Mouse (Mus musculus) liver, embryonic 14.5 days (tissue): ENCODE data around the gene Kmt5a. TPM values are rescaled to one million over a fixed set of nuclear protein-coding genes. Genes with fewer than 3 reads are reported as not detected.

Source experiments
- ATAC-seq: fragments of 200-750 bp; cut with Nextera tagmentation; 2 replicates; pipeline ENCODE4 v1.8.0; 2017; ENCODE audit warnings: moderate number of reproducible peaks, mild to moderate bottlenecking, moderate library complexity; ENCODE audit not compliant: insufficient read depth
- DNase-seq, 3 experiments: peaks; one replicate each; pipeline ENCODE4 v3.0.0-alpha.2; 2012 to 2013; ENCODE audit warnings: low read depth in 3 of 3, low spot score in 3 of 3
- H3K27ac ChIP-seq: fragments of 300-500 bp; sonication (generic); 2 replicates; pipeline ENCODE4 v1.5.1; 2014; ENCODE audit warnings: moderate library complexity, mild to moderate bottlenecking, control low read depth, inconsistent platforms
- H3K27me3 ChIP-seq: fragments of 300-500 bp; sonication (generic); 2 replicates; pipeline ENCODE4 v1.6.1; 2014; ENCODE audit warnings: mild to moderate bottlenecking, low read length, moderate library complexity; ENCODE audit not compliant: control insufficient read depth, insufficient read depth
- H3K36me3 ChIP-seq: fragments of 300-500 bp; sonication (generic); replicated peaks from 2 replicates; pipeline ENCODE4 v1.6.1; 2014; ENCODE audit warnings: low read depth; ENCODE audit not compliant: control insufficient read depth, insufficient read depth
- H3K4me1 ChIP-seq, 2 experiments: fragments of 200-500 bp in 1 of 2; fragments of 300-500 bp in 1 of 2; sonication (generic) in 1 of 2; replicated peaks; 2 replicates each; pipeline ENCODE4 v1.6.1; 2012 to 2014; ENCODE audit warnings: antibody characterized with exemption in 1 of 2, inconsistent platforms in 1 of 2, low read length in 1 of 2; ENCODE audit not compliant: control insufficient read depth in 2 of 2, insufficient read depth in 2 of 2
- H3K4me2 ChIP-seq: fragments of 300-500 bp; sonication (generic); 2 replicates; pipeline ENCODE4 v1.6.1; 2014; ENCODE audit warnings: low read depth, mild to moderate bottlenecking, control low read depth, moderate library complexity
- H3K4me3 ChIP-seq, 2 experiments: fragments of 200-500 bp in 1 of 2; fragments of 300-500 bp in 1 of 2; sonication (generic) in 1 of 2; 2 replicates each; pipeline ENCODE4 v1.5.1; 2012 to 2014; ENCODE audit warnings: low read depth in 2 of 2, low read length in 2 of 2, mild to moderate bottlenecking in 2 of 2, control low read depth in 1 of 2, inconsistent platforms in 1 of 2, moderate library complexity in 1 of 2; ENCODE audit not compliant: insufficient read depth in 1 of 2
- H3K9ac ChIP-seq: fragments of 300-500 bp; sonication (generic); replicated peaks from 2 replicates; pipeline ENCODE4 v1.6.1; 2014; ENCODE audit warnings: mild to moderate bottlenecking, control low read depth, moderate library complexity
- H3K9me3 ChIP-seq: fragments of 300-500 bp; sonication (generic); 2 replicates; pipeline ENCODE4 v1.6.1; 2016; ENCODE audit warnings: low read length, mixed read lengths; ENCODE audit not compliant: control insufficient read depth
- CTCF ChIP-seq: IDR thresholded peaks from 2 replicates; pipeline ENCODE4 v1.5.1; 2016; ENCODE audit warnings: antibody characterized with exemption, low read depth, control low read depth
- EP300 ChIP-seq: IDR thresholded peaks from 2 replicates; pipeline ENCODE4 v1.6.1; 2016; ENCODE audit warnings: antibody characterized with exemption, low read depth
- WGBS: fragments of 180-500 bp; shearing (Covaris S2); extraction: QIAGEN DNeasy Blood & Tissue Kit; methylation state at CpG from one replicate; pipeline ENCODE4 v1.1.7; 2014; ENCODE audit not compliant: insufficient replicate concordance; 5-methylcytosine and 5-hydroxymethylcytosine counted together
- polyA plus RNA-seq, 2 experiments: library from polyadenylated mRNA; depleted of rRNA in 1 of 2; stranded (reverse) in 1 of 2; unstranded in 1 of 2; fragments of >200 nt; fragmentation: Nextera tagmentation in 1 of 2; extraction: Ambion mirVana in 1 of 2; gene quantifications; 2 replicates each; pipeline versions ENCODE4 v1.2.1 to v1.2.3; 2012 to 2014

The Kmt5a gene
- polyA plus RNA-seq, 2 experiments, result 51.8 to 58.6 TPM

- Histone ChIP-seq H3K9ac (no peak overlapping the region), H3K36me3 (no peaks in the 10 kb centered on the region; the same call in 1 of the 2 replicates), H3K27me3 (no peaks in the 10 kb centered on the region), H3K4me2 (no peak overlapping the region), H3K9me3 (no peaks in the 10 kb centered on the region), H3K4me3 (no peak overlapping the region), H3K27ac (no peak overlapping the region), H3K4me1 (no peaks in the 10 kb centered on the region)
- no peak for DNase-seq
- TF ChIP-seq CTCF (no peak), EP300 (no peak)
- no peak for ATAC-seq
- WGBS, result 83% methylated on average over 6 of the region's 6 CpGs
These were observed 29.8 kb downstream of the Kmt5a start for GRCm38 (mm10) chr5:124469486-124469885.

- no peaks in the 10 kb centered on the region; the same call in 1 of the 2 replicates for H3K36me3 ChIP-seq
- no peak overlapping the region for H3K4me3 ChIP-seq
- 75% methylated on average over 6 of the region's 6 CpGs for WGBS
- H3K27me3 ChIP-seq, result no peaks in the 10 kb centered on the region
- H3K4me2 ChIP-seq, result no peak overlapping the region
- no peak for TF ChIP-seq CTCF
- no peak for TF ChIP-seq EP300
- no peak overlapping the region for H3K9ac ChIP-seq
- ATAC-seq (no peak), DNase-seq (no peak)
- H3K27ac ChIP-seq, result no peak overlapping the region
- peaks cover 0 to 6% of the 10 kb centered on the region in 2 experiments; a peak in 2 of 4 replicates for H3K4me1 ChIP-seq
- no peaks in the 10 kb centered on the region for H3K9me3 ChIP-seq
These were observed 31.0 kb downstream of the Kmt5a start for GRCm38 (mm10) chr5:124470591-124471171.

- Histone ChIP-seq H3K4me3 (no peak overlapping the region), H3K9ac (no peak overlapping the region; the same call in 1 of the 2 replicates), H3K4me2 (peak overlapping the region; percentile 71), H3K27me3 (no peaks in the 10 kb centered on the region), H3K4me1 (peaks cover 0 to 20% of the 10 kb centered on the region in 2 experiments; a peak in 3 of 4 replicates), H3K27ac (no peak overlapping the region; the same call in 1 of the 2 replicates), H3K9me3 (no peaks in the 10 kb centered on the region), H3K36me3 (no peaks in the 10 kb centered on the region)
- ATAC-seq, result no peak
- DNase-seq, result no peak
- TF ChIP-seq EP300, result no peak
- no peak for TF ChIP-seq CTCF
- 59% methylated on average over 1 of the region's 1 CpGs for WGBS
These were observed 39.1 kb downstream of the Kmt5a start for GRCm38 (mm10) chr5:124478873-124479204.

- no peak for DNase-seq
These were observed 40.4 kb downstream of the Kmt5a start for GRCm38 (mm10) chr5:124480119-124480518.

GRCm38 (mm10) chr5:124481714-124482113 is 42.0 kb downstream of the Kmt5a start:
- no peak overlapping the region for H3K9ac ChIP-seq
- peaks cover 5 to 14% of the 10 kb centered on the region in 2 experiments for H3K4me1 ChIP-seq
- H3K27me3 ChIP-seq, result no peaks in the 10 kb centered on the region
- no peak overlapping the region for H3K27ac ChIP-seq
- H3K4me3 ChIP-seq, result no peak overlapping the region
- ATAC-seq, result no peak
- WGBS, result 63% methylated on average over 4 of the region's 4 CpGs
- no peaks in the 10 kb centered on the region for H3K9me3 ChIP-seq
- no peak for DNase-seq
- H3K36me3 ChIP-seq, result no peaks in the 10 kb centered on the region
- no peak overlapping the region for H3K4me2 ChIP-seq
- TF ChIP-seq EP300 (no peak), CTCF (no peak)

More at GRCm38 (mm10) chr5:124480119-124480518, 40.4 kb downstream of the Kmt5a start:
- WGBS, result 55% methylated on average over 4 of the region's 4 CpGs
- Histone ChIP-seq H3K4me1 (peaks cover 5 to 23% of the 10 kb centered on the region in 2 experiments), H3K36me3 (no peaks in the 10 kb centered on the region), H3K4me2 (no peak overlapping the region), H3K27ac (no peak overlapping the region), H3K9ac (no peak overlapping the region), H3K27me3 (no peaks in the 10 kb centered on the region), H3K4me3 (no peak overlapping the region), H3K9me3 (no peaks in the 10 kb centered on the region)
- no peak for ATAC-seq
- no peak for TF ChIP-seq EP300
- no peak for TF ChIP-seq CTCF
